Mouse (Mus musculus): ENCODE data around the gene Acer1. TPM values are rescaled to one million over a fixed set of nuclear protein-coding genes. Genes with fewer than 3 reads are reported as not detected.

Acer1 gene
- polyA plus RNA-seq, 1 experiment from 2014 or later = not detected

- Histone ChIP-seq H3K27me3 (no peaks in the 10 kb centered on the region), H3K27ac (no peak overlapping the region), H3K9me3 (no peaks in the 10 kb centered on the region), H3K4me3 (replicated peaks) (no peak overlapping the region), H3K4me1 (no peaks in the 10 kb centered on the region), H3K4me2 (no peak overlapping the region), H3K36me3 (replicated peaks) (no peaks in the 10 kb centered on the region), H3K9ac (no peak overlapping the region)
- no peak for ATAC-seq (ENCODE audit: low FRiP score)
- 87% methylated on average over 5 of the region's 5 CpGs for WGBS
Observed at GRCm38 (mm10) chr17:56962642-56963405, 19.1 kb downstream of the Acer1 start.

- 92% methylated on average over 4 of the region's 4 CpGs for WGBS
- ATAC-seq (ENCODE audit: low FRiP score) = no peak
- no peaks in the 10 kb centered on the region for H3K9me3 ChIP-seq
- H3K9ac ChIP-seq = no peak overlapping the region
- no peak overlapping the region for H3K4me3 ChIP-seq (replicated peaks)
- H3K36me3 ChIP-seq (replicated peaks) = no peaks in the 10 kb centered on the region
- H3K4me2 ChIP-seq = no peak overlapping the region
- no peaks in the 10 kb centered on the region for H3K27me3 ChIP-seq
- no peak overlapping the region for H3K27ac ChIP-seq
- no peaks in the 10 kb centered on the region for H3K4me1 ChIP-seq
Observed at GRCm38 (mm10) chr17:56961880-56962279, 20.0 kb downstream of the Acer1 start.

- no peaks in the 10 kb centered on the region for H3K9me3 ChIP-seq
- H3K27me3 ChIP-seq = no peaks in the 10 kb centered on the region
- no peak overlapping the region for H3K27ac ChIP-seq
- H3K4me2 ChIP-seq = no peak overlapping the region
- no peaks in the 10 kb centered on the region for H3K36me3 ChIP-seq (replicated peaks)
- no peak for ATAC-seq (ENCODE audit: low FRiP score)
- no peak overlapping the region for H3K9ac ChIP-seq
- 77% methylated on average over 4 of the region's 4 CpGs for WGBS
- no peak overlapping the region for H3K4me3 ChIP-seq (replicated peaks)
- H3K4me1 ChIP-seq = no peaks in the 10 kb centered on the region
Observed at GRCm38 (mm10) chr17:56958667-56959066, 23.3 kb downstream of the Acer1 start.

- no peaks in the 10 kb centered on the region for H3K9me3 ChIP-seq
- H3K27me3 ChIP-seq = no peaks in the 10 kb centered on the region
- no peak for ATAC-seq (ENCODE audit: low FRiP score)
- H3K9ac ChIP-seq = no peak overlapping the region
- no peak overlapping the region for H3K4me3 ChIP-seq (replicated peaks)
- H3K36me3 ChIP-seq (replicated peaks) = no peaks in the 10 kb centered on the region
- 34% methylated on average over 11 of the region's 11 CpGs for WGBS
- no peaks in the 10 kb centered on the region for H3K4me1 ChIP-seq
- H3K27ac ChIP-seq = no peak overlapping the region
- no peak overlapping the region for H3K4me2 ChIP-seq
Observed at GRCm38 (mm10) chr17:56957763-56958429, 24.0 kb downstream of the Acer1 start.

GRCm38 (mm10) chr17:56954871-56955270 lies 27.1 kb downstream of the Acer1 start:
- no peak overlapping the region for H3K4me2 ChIP-seq
- no peak for ATAC-seq (ENCODE audit: low FRiP score)
- no peaks in the 10 kb centered on the region for H3K27me3 ChIP-seq
- no peaks in the 10 kb centered on the region for H3K9me3 ChIP-seq
- no peaks in the 10 kb centered on the region for H3K36me3 ChIP-seq (replicated peaks)
- WGBS = 84% methylated on average over 7 of the region's 7 CpGs
- H3K4me1 ChIP-seq = no peaks in the 10 kb centered on the region
- H3K9ac ChIP-seq = no peak overlapping the region
- no peak overlapping the region for H3K27ac ChIP-seq
- no peak overlapping the region for H3K4me3 ChIP-seq (replicated peaks)

GRCm38 (mm10) chr17:56952639-56953038 lies 29.3 kb downstream of the Acer1 start:
- H3K36me3 ChIP-seq (replicated peaks) = no peaks in the 10 kb centered on the region

GRCm38 (mm10) chr17:56950915-56951314 lies 31.0 kb downstream of the Acer1 start:
- WGBS = 20% methylated on average over 3 of the region's 3 CpGs
- Histone ChIP-seq H3K4me1 (no peaks in the 10 kb centered on the region), H3K9ac (no peak overlapping the region), H3K4me3 (replicated peaks) (no peak overlapping the region), H3K4me2 (no peak overlapping the region), H3K27me3 (no peaks in the 10 kb centered on the region), H3K27ac (no peak overlapping the region), H3K9me3 (no peaks in the 10 kb centered on the region), H3K36me3 (replicated peaks) (no peaks in the 10 kb centered on the region)
- ATAC-seq (ENCODE audit: low FRiP score) = no peak

More at GRCm38 (mm10) chr17:56952639-56953038, 29.3 kb downstream of the Acer1 start:
- 93% methylated on average over 1 of the region's 1 CpGs for WGBS
- Histone ChIP-seq H3K4me1 (no peaks in the 10 kb centered on the region), H3K27ac (no peak overlapping the region), H3K9ac (no peak overlapping the region), H3K9me3 (no peaks in the 10 kb centered on the region), H3K4me2 (no peak overlapping the region), H3K27me3 (no peaks in the 10 kb centered on the region), H3K4me3 (replicated peaks) (no peak overlapping the region)
- no peak for ATAC-seq (ENCODE audit: low FRiP score)

GRCm38 (mm10) chr17:56938751-56939150 lies 43.2 kb downstream of the Acer1 start:
- 94% methylated on average over 4 of the region's 4 CpGs for WGBS
- H3K9ac ChIP-seq = no peak overlapping the region
- H3K4me1 ChIP-seq = peaks cover 12% of the 10 kb centered on the region
- H3K36me3 ChIP-seq (replicated peaks) = no peaks in the 10 kb centered on the region
- no peak for ATAC-seq (ENCODE audit: low FRiP score)
- no peak overlapping the region for H3K4me2 ChIP-seq
- H3K27me3 ChIP-seq = peaks cover 21% of the 10 kb centered on the region
- H3K27ac ChIP-seq = no peak overlapping the region
- H3K9me3 ChIP-seq = no peaks in the 10 kb centered on the region
- no peak overlapping the region for H3K4me3 ChIP-seq (replicated peaks)

- Histone ChIP-seq H3K9me3 (no peaks in the 10 kb centered on the region), H3K4me1 (peaks cover 33% of the 10 kb centered on the region), H3K36me3 (replicated peaks) (no peaks in the 10 kb centered on the region), H3K4me3 (replicated peaks) (no peak overlapping the region), H3K27ac (no peak overlapping the region), H3K9ac (no peak overlapping the region), H3K4me2 (no peak overlapping the region), H3K27me3 (peaks cover 21% of the 10 kb centered on the region)
- ATAC-seq (ENCODE audit: low FRiP score) = no peak
- WGBS = 95% methylated on average over 7 of the region's 7 CpGs
Observed at GRCm38 (mm10) chr17:56936731-56937130, 45.2 kb downstream of the Acer1 start.

GRCm38 (mm10) chr17:56935363-56936131 lies 46.4 kb downstream of the Acer1 start, which contains the start of gene Mllt1:
Gene Mllt1, minus strand, starts transcription at chr17:56935415.
- Histone ChIP-seq H3K36me3 (replicated peaks) (no peaks in the 10 kb centered on the region), H3K4me2 (peak within 1 kb of the TSS; percentile 92), H3K27ac (peak within 1 kb of the TSS; percentile 84), H3K9ac (peak within 1 kb of the TSS; percentile 96), H3K27me3 (peaks cover 21% of the 10 kb centered on the region), H3K9me3 (no peaks in the 10 kb centered on the region), H3K4me1 (peaks cover 40% of the 10 kb centered on the region), H3K4me3 (replicated peaks) (peak within 1 kb of the TSS; percentile 97)
- peak; percentile 99 for ATAC-seq (ENCODE audit: low FRiP score)
- 2% methylated on average over 75 of the region's 76 CpGs for WGBS

GRCm38 (mm10) chr17:56934545-56935330 lies 47.2 kb downstream of the Acer1 start:
- H3K4me3 ChIP-seq (replicated peaks) = peak overlapping the region; percentile 97
- H3K9me3 ChIP-seq = no peaks in the 10 kb centered on the region
- WGBS = 1% methylated on average over 42 of the region's 45 CpGs
- H3K4me2 ChIP-seq = peak overlapping the region; percentile 92
- H3K4me1 ChIP-seq = peaks cover 43% of the 10 kb centered on the region
- ATAC-seq (ENCODE audit: low FRiP score) = peak; percentile 69
- no peaks in the 10 kb centered on the region; the same call in 1 of the 2 replicates for H3K36me3 ChIP-seq (replicated peaks)
- peak overlapping the region; percentile 84 for H3K27ac ChIP-seq
- H3K27me3 ChIP-seq = peaks cover 21% of the 10 kb centered on the region
- peak overlapping the region; percentile 96 for H3K9ac ChIP-seq

Data from forebrain, embryonic 12.5 days (tissue).